Mouse (Mus musculus): ENCODE data around the gene Slc37a1. TPM values are rescaled to one million over a fixed set of nuclear protein-coding genes. Genes with fewer than 3 reads are reported as not detected.

The Slc37a1 gene
- total and polyA plus RNA-seq, 3 experiments = 7.3 to 19.7 (median 9.1) TPM

- no peak for DNase-seq
- Histone ChIP-seq H3K4me3 (no peak overlapping the region), H3K4me1 (ENCODE audit: control insufficient read depth, insufficient read depth, low read length) (no peaks in the 10 kb centered on the region), H3K36me3 (ENCODE audit: control insufficient read depth, insufficient read depth, low read length) (no peaks in the 10 kb centered on the region), H3K79me2 (replicated peaks; ENCODE audit: control insufficient read depth, insufficient read depth, low read length) (no peaks in the 10 kb centered on the region), H3K27ac (no peak overlapping the region), H3K9ac (ENCODE audit: low read depth, low read length) (no peak overlapping the region), H3K27me3 (ENCODE audit: control insufficient read depth, insufficient read depth, low read length) (no peaks in the 10 kb centered on the region)
- no peak for TF ChIP-seq POLR2A (IDR thresholded peaks at IDR 0.05; ENCODE audit: insufficient read depth, low read depth, low read length)
- TF ChIP-seq EP300 (IDR thresholded peaks at IDR 0.05; ENCODE audit: insufficient read depth, low read depth, low read length) = no peak
- no peak for TF ChIP-seq CTCF (IDR thresholded peaks at IDR 0.05)
- WGBS = 59% methylated on average over 6 of the region's 6 CpGs
- intact Hi-C loops (cut with DNase I) = loop anchor here (2.0 kb wide), 1 partner anchor 15 kb away; no protein-coding TSS in a partner anchor
These were observed 6.3 kb upstream of the Slc37a1 start for GRCm38 (mm10) chr17:31280269-31280668.

GRCm38 (mm10) chr17:31281830-31282686 lies 4.5 kb upstream of the Slc37a1 start:
- 43% methylated on average over 19 of the region's 19 CpGs for WGBS
- H3K36me3 ChIP-seq (ENCODE audit: control insufficient read depth, insufficient read depth, low read length) = no peaks in the 10 kb centered on the region
- no peak for DNase-seq
- H3K9ac ChIP-seq (ENCODE audit: low read depth, low read length) = no peak overlapping the region
- intact Hi-C loops (cut with DNase I) = loop anchor here (2.0 kb wide), 2 partner anchors 13 to 27 kb away; no protein-coding TSS in a partner anchor
- no peak overlapping the region for H3K27ac ChIP-seq
- peak; percentile 55 for TF ChIP-seq CTCF (IDR thresholded peaks at IDR 0.05)
- no peak for TF ChIP-seq EP300 (IDR thresholded peaks at IDR 0.05; ENCODE audit: insufficient read depth, low read depth, low read length)
- no peaks in the 10 kb centered on the region for H3K27me3 ChIP-seq (ENCODE audit: control insufficient read depth, insufficient read depth, low read length)
- no peaks in the 10 kb centered on the region for H3K79me2 ChIP-seq (replicated peaks; ENCODE audit: control insufficient read depth, insufficient read depth, low read length)
- no peaks in the 10 kb centered on the region for H3K4me1 ChIP-seq (ENCODE audit: control insufficient read depth, insufficient read depth, low read length)
- H3K4me3 ChIP-seq = no peak overlapping the region

- Histone ChIP-seq H3K27me3 (ENCODE audit: control insufficient read depth, insufficient read depth, low read length) (no peaks in the 10 kb centered on the region), H3K36me3 (ENCODE audit: control insufficient read depth, insufficient read depth, low read length) (no peaks in the 10 kb centered on the region), H3K79me2 (replicated peaks; ENCODE audit: control insufficient read depth, insufficient read depth, low read length) (no peaks in the 10 kb centered on the region), H3K9ac (ENCODE audit: low read depth, low read length) (no peak overlapping the region), H3K27ac (no peak overlapping the region), H3K4me3 (no peak overlapping the region), H3K4me1 (ENCODE audit: control insufficient read depth, insufficient read depth, low read length) (no peaks in the 10 kb centered on the region)
- TF ChIP-seq EP300 (IDR thresholded peaks at IDR 0.05; ENCODE audit: insufficient read depth, low read depth, low read length) (no peak), CTCF (IDR thresholded peaks at IDR 0.05) (no peak), POLR2A (IDR thresholded peaks at IDR 0.05; ENCODE audit: insufficient read depth, low read depth, low read length) (no peak)
- WGBS = 30% methylated on average over 7 of the region's 7 CpGs
- no peak for DNase-seq
- intact Hi-C loops (cut with DNase I) = loop anchor here (2.0 kb wide), 1 partner anchor 26 kb away; no protein-coding TSS in a partner anchor
These were observed 3.9 kb upstream of the Slc37a1 start for GRCm38 (mm10) chr17:31282687-31283053.

- no peaks in the 10 kb centered on the region for H3K4me1 ChIP-seq (ENCODE audit: control insufficient read depth, insufficient read depth, low read length)
- intact Hi-C loops (cut with DNase I) = no loop called here
- H3K27ac ChIP-seq = no peak overlapping the region
- H3K4me3 ChIP-seq = no peak overlapping the region
- TF ChIP-seq EP300 (IDR thresholded peaks at IDR 0.05; ENCODE audit: insufficient read depth, low read depth, low read length) (no peak), CTCF (IDR thresholded peaks at IDR 0.05) (no peak), POLR2A (IDR thresholded peaks at IDR 0.05; ENCODE audit: insufficient read depth, low read depth, low read length) (no peak)
- H3K36me3 ChIP-seq (ENCODE audit: control insufficient read depth, insufficient read depth, low read length) = no peaks in the 10 kb centered on the region
- no peak for DNase-seq
- whole genome bisulfite sequencing = 66% methylated on average over 2 of the region's 2 CpGs
- no peak overlapping the region for H3K9ac ChIP-seq (ENCODE audit: low read depth, low read length)
- no peaks in the 10 kb centered on the region for H3K79me2 ChIP-seq (replicated peaks; ENCODE audit: control insufficient read depth, insufficient read depth, low read length)
- no peaks in the 10 kb centered on the region for H3K27me3 ChIP-seq (ENCODE audit: control insufficient read depth, insufficient read depth, low read length)
These were observed 725 bp upstream of the Slc37a1 start for GRCm38 (mm10) chr17:31285867-31286266.

- 78% methylated on average over 3 of the region's 3 CpGs for WGBS
- intact Hi-C loops (cut with DNase I) = no loop called here
- no peaks in the 10 kb centered on the region for H3K36me3 ChIP-seq (ENCODE audit: control insufficient read depth, insufficient read depth, low read length)
- no peak overlapping the region for H3K9ac ChIP-seq (ENCODE audit: low read depth, low read length)
- H3K4me1 ChIP-seq (ENCODE audit: control insufficient read depth, insufficient read depth, low read length) = no peaks in the 10 kb centered on the region
- H3K27ac ChIP-seq = no peak overlapping the region
- H3K4me3 ChIP-seq = no peak overlapping the region
- no peaks in the 10 kb centered on the region for H3K79me2 ChIP-seq (replicated peaks; ENCODE audit: control insufficient read depth, insufficient read depth, low read length)
- TF ChIP-seq POLR2A (IDR thresholded peaks at IDR 0.05; ENCODE audit: insufficient read depth, low read depth, low read length) (no peak), EP300 (IDR thresholded peaks at IDR 0.05; ENCODE audit: insufficient read depth, low read depth, low read length) (no peak), CTCF (IDR thresholded peaks at IDR 0.05) (no peak)
- H3K27me3 ChIP-seq (ENCODE audit: control insufficient read depth, insufficient read depth, low read length) = no peaks in the 10 kb centered on the region
- DNase-seq = no peak
These were observed 624 bp downstream of the Slc37a1 start for GRCm38 (mm10) chr17:31287216-31287615.

GRCm38 (mm10) chr17:31288999-31289726 lies 2.6 kb downstream of the Slc37a1 start:
- Histone ChIP-seq H3K4me1 (ENCODE audit: control insufficient read depth, insufficient read depth, low read length) (no peaks in the 10 kb centered on the region), H3K79me2 (replicated peaks; ENCODE audit: control insufficient read depth, insufficient read depth, low read length) (no peaks in the 10 kb centered on the region), H3K9ac (ENCODE audit: low read depth, low read length) (no peak overlapping the region), H3K27ac (no peak overlapping the region), H3K27me3 (ENCODE audit: control insufficient read depth, insufficient read depth, low read length) (no peaks in the 10 kb centered on the region), H3K4me3 (no peak overlapping the region), H3K36me3 (ENCODE audit: control insufficient read depth, insufficient read depth, low read length) (no peaks in the 10 kb centered on the region)
- intact Hi-C loops (cut with DNase I) = no loop called here
- 46% methylated on average over 7 of the region's 7 CpGs for WGBS
- DNase-seq = no peak
- no peak for TF ChIP-seq CTCF (IDR thresholded peaks at IDR 0.05)
- TF ChIP-seq POLR2A (IDR thresholded peaks at IDR 0.05; ENCODE audit: insufficient read depth, low read depth, low read length) = no peak
- TF ChIP-seq EP300 (IDR thresholded peaks at IDR 0.05; ENCODE audit: insufficient read depth, low read depth, low read length) = no peak
